Mouse (Mus musculus) ES-E14 (cell line): ENCODE results near the gene Ccs. TPM values are rescaled to one million over a fixed set of nuclear protein-coding genes. Genes with fewer than 3 reads are reported as not detected.

Experiments
- DNase-seq: peaks from one replicate; pipeline ENCODE4 v3.0.0-alpha.2; 2013; ENCODE audit warnings: low read depth, low spot score
- H3K27ac ChIP-seq: 2 replicates; pipeline ENCODE4 v1.5.1; 2012; ENCODE audit warnings: low read depth, mild to moderate bottlenecking, low read length, moderate library complexity, mixed read lengths; ENCODE audit not compliant: poor library complexity, insufficient read depth, severe bottlenecking
- H3K36me3 ChIP-seq: 2 replicates; pipeline ENCODE4 v1.6.1; 2012; ENCODE audit warnings: mild to moderate bottlenecking, low read length, moderate library complexity, mixed read lengths; ENCODE audit not compliant: control insufficient read depth, poor library complexity, insufficient read depth, severe bottlenecking
- H3K4me1 ChIP-seq, 2 experiments: fragments of 150-350 bp in 1 of 2; sonication (generic) in 1 of 2; 2 replicates each; pipeline ENCODE4 v1.6.1; 2012; ENCODE audit warnings: low read length in 2 of 2, mild to moderate bottlenecking in 1 of 2, mixed read lengths in 1 of 2; ENCODE audit not compliant: control insufficient read depth in 2 of 2, insufficient read depth in 2 of 2, poor library complexity in 1 of 2
- H3K4me3 ChIP-seq, 2 experiments: fragments of 150-350 bp in 1 of 2; sonication (generic) in 1 of 2; 2 replicates each; pipeline ENCODE4 v1.5.1; 2012; ENCODE audit warnings: low read length in 2 of 2, low read depth in 1 of 2, mild to moderate bottlenecking in 1 of 2, mixed read lengths in 1 of 2; ENCODE audit not compliant: insufficient read depth in 1 of 2, poor library complexity in 1 of 2, severe bottlenecking in 1 of 2
- H3K9ac ChIP-seq: 2 replicates; pipeline ENCODE4 v1.6.1; 2012; ENCODE audit warnings: low read depth, mild to moderate bottlenecking, low read length, mixed read lengths; ENCODE audit not compliant: poor library complexity, insufficient read depth, severe bottlenecking
- H3K9me3 ChIP-seq: fragments of 150-350 bp; sonication (generic); 2 replicates; pipeline ENCODE4 v1.6.1; 2012; ENCODE audit warnings: low read depth, mild to moderate bottlenecking, low read length; ENCODE audit not compliant: control insufficient read depth, insufficient read depth
- CHD2 ChIP-seq: IDR thresholded peaks from 2 replicates; pipeline ENCODE4 v1.6.1; 2014; ENCODE audit warnings: mild to moderate bottlenecking, low read depth, low read length, inconsistent platforms
- HCFC1 ChIP-seq: IDR thresholded peaks from 2 replicates; pipeline ENCODE4 v1.6.1; 2012; ENCODE audit warnings: low read length, inconsistent platforms, borderline replicate concordance; ENCODE audit not compliant: insufficient read depth
- MAFK ChIP-seq: IDR thresholded peaks from 2 replicates; pipeline ENCODE4 v1.6.1; 2014; ENCODE audit warnings: mild to moderate bottlenecking, low read depth, low read length, inconsistent platforms; ENCODE audit not compliant: insufficient read depth
- ZC3H11A ChIP-seq: IDR thresholded peaks from 2 replicates; pipeline ENCODE4 v1.6.1; 2012; ENCODE audit warnings: low read depth, mild to moderate bottlenecking, inconsistent platforms, low read length, borderline replicate concordance
- ZNF384 ChIP-seq: IDR thresholded peaks from 2 replicates; pipeline ENCODE4 v1.6.1; 2012; ENCODE audit warnings: low read depth, low read length, inconsistent platforms
- in situ Hi-C, 2 experiments: fragments of 600-800 bp; cut with MboI; formaldehyde crosslinking; loops; one replicate each; pipeline ENCODE4 v1.15.1; 2025; ENCODE audit warnings: low sequenced_read_pairs in 2 of 2, inconsistent platforms in 1 of 2; ENCODE audit not compliant: unreplicated experiment in 2 of 2
- total RNA-seq: library from RNA; depleted of rRNA; stranded (reverse); fragments of 300-350 nt; gene quantifications from 2 replicates; pipeline ENCODE4 v1.2.3, GENCODE M21; 2012

Ccs gene
- total RNA-seq, 1 experiment, result 49.9 TPM

- Histone ChIP-seq H3K9ac (peak overlapping the region; percentile 0; the same call in 1 of the 2 replicates), H3K27ac (peak overlapping the region; percentile 42; the same call in 1 of the 2 replicates), H3K36me3 (no peaks in the 10 kb centered on the region), H3K9me3 (no peaks in the 10 kb centered on the region), H3K4me1 (peaks cover 8 to 14% of the 10 kb centered on the region in 2 experiments), H3K4me3 (no peak overlapping the region)
- DNase-seq, result no peak
- TF ChIP-seq ZC3H11A (no peak), HCFC1 (no peak), CHD2 (no peak), ZNF384 (peak; percentile 81), MAFK (no peak)
- in situ Hi-C loops, result no loop called here
Observed at GRCm38 (mm10) chr19:4850281-4850680, 11.1 kb upstream of the Ccs start.

GRCm38 (mm10) chr19:4849800-4850199, 10.7 kb upstream of the Ccs start:
- in situ Hi-C loops, result no loop called here
- Histone ChIP-seq H3K9ac (no peak overlapping the region), H3K9me3 (no peaks in the 10 kb centered on the region), H3K27ac (peak overlapping the region; percentile 42; the same call in 1 of the 2 replicates), H3K4me1 (peaks cover 8 to 14% of the 10 kb centered on the region in 2 experiments), H3K36me3 (no peaks in the 10 kb centered on the region), H3K4me3 (no peak overlapping the region)
- no peak for DNase-seq
- no peak for TF ChIP-seq ZC3H11A
- no peak for TF ChIP-seq MAFK
- TF ChIP-seq ZNF384, result no peak
- no peak for TF ChIP-seq CHD2

- H3K4me3 ChIP-seq, result no peak overlapping the region
- H3K9me3 ChIP-seq, result no peaks in the 10 kb centered on the region
- in situ Hi-C loops, result no loop called here
- H3K36me3 ChIP-seq, result no peaks in the 10 kb centered on the region
- no peak overlapping the region for H3K27ac ChIP-seq
- H3K9ac ChIP-seq, result no peak overlapping the region
- TF ChIP-seq HCFC1 (no peak), ZC3H11A (peak; percentile 43; the same call in 1 of the 2 replicates)
- peaks cover 3 to 14% of the 10 kb centered on the region in 2 experiments; a peak in 3 of 4 replicates for H3K4me1 ChIP-seq
- no peak for DNase-seq
Observed at GRCm38 (mm10) chr19:4847490-4847889, 8.4 kb upstream of the Ccs start.

- peaks cover 3 to 11% of the 10 kb centered on the region in 2 experiments; a peak in 3 of 4 replicates for H3K4me1 ChIP-seq
- TF ChIP-seq ZC3H11A (no peak), ZNF384 (no peak), MAFK (no peak), CHD2 (no peak), HCFC1 (no peak)
Observed at GRCm38 (mm10) chr19:4845846-4846245, 6.7 kb upstream of the Ccs start.

GRCm38 (mm10) chr19:4842611-4843010, 3.5 kb upstream of the Ccs start:
- no peak for TF ChIP-seq ZNF384
- TF ChIP-seq CHD2, result no peak
- TF ChIP-seq HCFC1, result no peak
- no peak for TF ChIP-seq MAFK
- no peak for TF ChIP-seq ZC3H11A
- H3K9ac ChIP-seq, result no peak overlapping the region
- H3K4me1 ChIP-seq, result peaks cover 0 to 5% of the 10 kb centered on the region in 2 experiments; a peak in 1 of 4 replicates
- no peak overlapping the region for H3K27ac ChIP-seq
- H3K9me3 ChIP-seq, result no peaks in the 10 kb centered on the region
- no peak overlapping the region for H3K4me3 ChIP-seq
- in situ Hi-C loops, result no loop called here
- peaks cover under 1% of the 10 kb centered on the region; the same call in 1 of the 2 replicates for H3K36me3 ChIP-seq
- DNase-seq, result no peak

More at GRCm38 (mm10) chr19:4845846-4846245, 6.7 kb upstream of the Ccs start:
- Histone ChIP-seq H3K27ac (no peak overlapping the region), H3K9me3 (no peaks in the 10 kb centered on the region), H3K9ac (no peak overlapping the region), H3K36me3 (no peaks in the 10 kb centered on the region), H3K4me3 (no peak overlapping the region)
- in situ Hi-C loops, result no loop called here
- no peak for DNase-seq
